Mouse (Mus musculus) heart, postnatal 0 days (tissue): ENCODE results near the gene Hes7.

Experiments
- CTCF ChIP-seq: IDR thresholded peaks from 2 replicates; pipeline ENCODE4 v1.5.1; 2016; ENCODE audit warnings: antibody characterized with exemption, control low read depth, low read depth
- EP300 ChIP-seq: IDR thresholded peaks from 2 replicates; pipeline ENCODE4 v1.6.1; 2016; ENCODE audit warnings: antibody characterized with exemption, low read depth

DNA sequence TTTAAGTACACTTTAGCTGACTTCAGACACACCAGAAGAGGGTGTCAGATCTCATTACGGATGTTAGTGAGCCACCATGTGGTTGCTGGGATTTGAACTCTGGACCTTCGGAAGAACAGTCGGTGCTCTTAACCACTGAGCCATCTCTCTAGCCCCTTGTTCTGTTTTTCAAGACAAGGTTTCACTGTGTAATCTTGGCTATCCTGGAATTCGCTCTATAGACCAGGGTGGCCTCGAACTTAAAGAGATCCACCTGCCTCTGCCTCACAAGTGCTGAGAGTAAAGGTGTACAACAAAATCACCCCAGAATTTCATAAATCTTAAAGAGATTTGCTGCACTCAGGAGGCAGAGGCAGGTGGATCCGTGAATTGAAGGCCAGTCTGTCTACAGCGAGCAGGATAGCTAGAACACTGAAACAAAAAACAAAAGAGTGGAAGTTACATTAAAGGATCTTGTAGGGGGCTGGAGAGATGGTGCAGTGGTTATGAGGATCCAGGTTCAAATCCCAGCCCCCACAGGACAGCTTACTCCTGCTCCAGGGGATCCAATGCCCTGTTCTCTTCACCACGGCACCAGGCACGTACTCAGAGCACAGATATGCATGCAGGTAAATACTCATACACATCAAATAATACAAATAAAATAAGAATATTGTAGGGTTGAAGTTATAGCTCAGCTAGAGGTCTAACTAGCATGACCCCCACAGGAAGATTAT lies 44.3 kb upstream of the Hes7 start:
- no peak for TF ChIP-seq CTCF
- TF ChIP-seq EP300, result no peak
